Mouse (Mus musculus) heart, embryonic 10.5 days (tissue): ENCODE measurements at regions not wholly inside any gene's neighbourhood (a gene's known extent, or its start where the extent isn't known, plus 50 kb on each side); places are given as distances from the start of the nearest gene placed in this dataset.

Source experiments
- DNase-seq: peaks from one replicate; pipeline ENCODE4 v3.0.0-alpha.2; 2017; ENCODE audit warnings: low spot score
- H3K27ac ChIP-seq: fragments of 300-500 bp; sonication (generic); 2 replicates; pipeline ENCODE4 v1.5.1; 2016; ENCODE audit warnings: mild to moderate bottlenecking
- H3K27me3 ChIP-seq: fragments of 300-500 bp; sonication (generic); 2 replicates; pipeline ENCODE4 v1.6.1; 2016; ENCODE audit warnings: mild to moderate bottlenecking; ENCODE audit not compliant: poor library complexity, insufficient read depth, severe bottlenecking
- H3K36me3 ChIP-seq: fragments of 300-500 bp; sonication (generic); 2 replicates; pipeline ENCODE4 v1.6.1; 2016; ENCODE audit warnings: mild to moderate bottlenecking, moderate library complexity
- H3K4me1 ChIP-seq: fragments of 300-500 bp; sonication (generic); 2 replicates; pipeline ENCODE4 v1.6.1; 2016; ENCODE audit warnings: mild to moderate bottlenecking
- H3K4me3 ChIP-seq: fragments of 300-500 bp; sonication (generic); 2 replicates; pipeline ENCODE4 v1.5.1; 2016; ENCODE audit warnings: mild to moderate bottlenecking, moderate library complexity
- H3K9me3 ChIP-seq: fragments of 300-500 bp; sonication (generic); 2 replicates; pipeline ENCODE4 v1.6.1; 2016; ENCODE audit warnings: mild to moderate bottlenecking, moderate library complexity
- WGBS: fragments of 180-500 bp; shearing (Covaris S2); methylation state at CpG from one replicate; pipeline ENCODE4 v1.1.7; 2016; 5-methylcytosine and 5-hydroxymethylcytosine counted together

GRCm38 (mm10) chr13:44540401-44540800 lies 188.9 kb upstream of the Jarid2 start:
- Histone ChIP-seq H3K36me3 (no peaks in the 10 kb centered on the region), H3K27me3 (no peaks in the 10 kb centered on the region), H3K4me3 (no peak overlapping the region), H3K4me1 (peaks cover 12% of the 10 kb centered on the region), H3K27ac (no peak overlapping the region), H3K9me3 (no peaks in the 10 kb centered on the region)
- no peak for DNase-seq
- WGBS, result 82% methylated on average over 4 of the region's 4 CpGs

- H3K27me3 ChIP-seq, result no peaks in the 10 kb centered on the region
- no peak overlapping the region for H3K4me3 ChIP-seq
- no peak for DNase-seq
- 70% methylated on average over 5 of the region's 5 CpGs for WGBS
- H3K36me3 ChIP-seq, result no peaks in the 10 kb centered on the region
- no peaks in the 10 kb centered on the region for H3K9me3 ChIP-seq
- H3K27ac ChIP-seq, result no peak overlapping the region
- peaks cover 12% of the 10 kb centered on the region for H3K4me1 ChIP-seq
These were observed 188.0 kb upstream of the Jarid2 start for GRCm38 (mm10) chr13:44541243-44541653.

- Histone ChIP-seq H3K27me3 (no peaks in the 10 kb centered on the region), H3K4me3 (no peak overlapping the region), H3K36me3 (no peaks in the 10 kb centered on the region), H3K4me1 (peaks cover 12% of the 10 kb centered on the region), H3K27ac (peak overlapping the region; percentile 52), H3K9me3 (no peaks in the 10 kb centered on the region)
- DNase-seq, result no peak
- WGBS, result 53% methylated on average over 9 of the region's 9 CpGs
These were observed 184.5 kb upstream of the Jarid2 start for GRCm38 (mm10) chr13:44544786-44545185.

GRCm38 (mm10) chr13:44546289-44546688 lies 183.0 kb upstream of the Jarid2 start:
- DNase-seq, result no peak
- Histone ChIP-seq H3K4me3 (no peak overlapping the region), H3K36me3 (no peaks in the 10 kb centered on the region), H3K9me3 (no peaks in the 10 kb centered on the region), H3K4me1 (peaks cover 12% of the 10 kb centered on the region), H3K27ac (no peak overlapping the region), H3K27me3 (no peaks in the 10 kb centered on the region)
- 79% methylated on average over 2 of the region's 2 CpGs for WGBS

- no peak for DNase-seq
- 30% methylated on average over 3 of the region's 3 CpGs for WGBS
- Histone ChIP-seq H3K27ac (no peak overlapping the region), H3K4me1 (peaks cover 17% of the 10 kb centered on the region), H3K36me3 (no peaks in the 10 kb centered on the region), H3K9me3 (no peaks in the 10 kb centered on the region), H3K4me3 (no peak overlapping the region), H3K27me3 (no peaks in the 10 kb centered on the region)
These were observed 180.4 kb upstream of the Jarid2 start for GRCm38 (mm10) chr13:44548880-44549279.

GRCm38 (mm10) chr13:44553363-44553762 lies 175.9 kb upstream of the Jarid2 start:
- no peak for DNase-seq
- Histone ChIP-seq H3K27me3 (no peaks in the 10 kb centered on the region), H3K9me3 (no peaks in the 10 kb centered on the region), H3K36me3 (no peaks in the 10 kb centered on the region), H3K4me1 (peaks cover 7% of the 10 kb centered on the region; the same call in 1 of the 2 replicates), H3K4me3 (no peak overlapping the region), H3K27ac (no peak overlapping the region)
- 42% methylated on average over 5 of the region's 5 CpGs for WGBS

- no peak overlapping the region for H3K4me3 ChIP-seq
- 75% methylated on average over 9 of the region's 9 CpGs for WGBS
- H3K36me3 ChIP-seq, result no peaks in the 10 kb centered on the region
These were observed 174.4 kb upstream of the Jarid2 start for GRCm38 (mm10) chr13:44554686-44555463.

GRCm38 (mm10) chr13:44555979-44556378 lies 173.3 kb upstream of the Jarid2 start:
- Histone ChIP-seq H3K9me3 (no peaks in the 10 kb centered on the region), H3K36me3 (no peaks in the 10 kb centered on the region), H3K4me3 (no peak overlapping the region), H3K27ac (no peak overlapping the region), H3K4me1 (peaks cover 15% of the 10 kb centered on the region; the same call in 1 of the 2 replicates), H3K27me3 (no peaks in the 10 kb centered on the region)
- 79% methylated on average over 6 of the region's 6 CpGs for WGBS
- DNase-seq, result no peak

More at GRCm38 (mm10) chr13:44554686-44555463, 174.4 kb upstream of the Jarid2 start:
- Histone ChIP-seq H3K27me3 (no peaks in the 10 kb centered on the region), H3K4me1 (peaks cover 14% of the 10 kb centered on the region; the same call in 1 of the 2 replicates), H3K27ac (no peak overlapping the region), H3K9me3 (no peaks in the 10 kb centered on the region)
- DNase-seq, result no peak

DNA sequence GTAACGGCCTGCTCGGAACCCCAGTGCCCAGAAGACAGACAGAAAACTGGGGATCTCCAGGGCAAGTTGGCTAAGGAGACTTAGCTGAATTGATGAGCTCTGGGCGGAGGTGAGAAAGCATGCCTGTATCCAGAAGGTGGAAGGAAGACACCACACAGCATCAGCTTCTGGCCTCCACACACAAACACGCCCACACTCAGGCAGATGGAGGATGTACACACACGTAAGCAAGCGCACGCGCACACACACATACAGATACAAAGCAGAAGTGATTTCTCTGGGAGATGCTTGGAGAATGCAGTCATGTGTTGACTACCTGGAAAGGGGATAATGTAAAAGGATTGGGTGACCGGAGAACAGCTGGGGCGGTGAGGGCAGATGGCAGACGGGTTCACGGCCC lies 171.2 kb upstream of the Jarid2 start:
- H3K4me1 ChIP-seq, result peaks cover 13% of the 10 kb centered on the region; the same call in 1 of the 2 replicates
- H3K27me3 ChIP-seq, result no peaks in the 10 kb centered on the region
- DNase-seq, result no peak
- no peak overlapping the region for H3K27ac ChIP-seq
- H3K9me3 ChIP-seq, result no peaks in the 10 kb centered on the region
- H3K4me3 ChIP-seq, result no peak overlapping the region
- H3K36me3 ChIP-seq, result no peaks in the 10 kb centered on the region
- 89% methylated on average over 12 of the region's 12 CpGs for WGBS

GRCm38 (mm10) chr13:44558491-44559177 lies 170.6 kb upstream of the Jarid2 start:
- H3K27ac ChIP-seq, result no peak overlapping the region
- peaks cover 9% of the 10 kb centered on the region; the same call in 1 of the 2 replicates for H3K4me1 ChIP-seq
- H3K4me3 ChIP-seq, result no peak overlapping the region
- WGBS, result 85% methylated on average over 21 of the region's 21 CpGs
- DNase-seq, result no peak
- H3K9me3 ChIP-seq, result no peaks in the 10 kb centered on the region
- H3K27me3 ChIP-seq, result no peaks in the 10 kb centered on the region
- no peaks in the 10 kb centered on the region for H3K36me3 ChIP-seq

DNA sequence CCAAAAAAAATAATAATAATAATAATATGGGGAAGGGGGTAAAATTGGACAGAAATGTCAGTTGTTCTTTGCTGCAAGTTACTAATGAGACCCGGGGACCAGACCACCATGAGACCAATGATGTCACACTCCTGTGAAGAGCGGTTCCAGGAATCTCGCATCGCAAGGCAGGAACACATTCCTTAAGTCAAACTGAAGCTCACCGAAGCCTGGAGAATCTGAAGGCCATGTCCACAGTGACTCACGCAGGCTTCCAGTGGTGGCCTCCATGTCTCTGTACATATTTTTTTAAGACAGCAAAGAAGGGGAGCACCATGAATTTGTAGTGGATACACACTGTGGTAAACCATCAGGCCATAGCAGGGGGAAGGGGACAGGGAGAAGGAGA lies 170.1 kb upstream of the Jarid2 start:
- Histone ChIP-seq H3K9me3 (no peaks in the 10 kb centered on the region), H3K36me3 (no peaks in the 10 kb centered on the region), H3K27ac (no peak overlapping the region), H3K4me1 (0 out of 2 replicates have a peak, but pooled peaks cover 8% of the 10 kb centered on the region), H3K27me3 (no peaks in the 10 kb centered on the region), H3K4me3 (no peak overlapping the region)
- no peak for DNase-seq
- 93% methylated on average over 6 of the region's 6 CpGs for WGBS

GRCm38 (mm10) chr13:44559706-44560105 lies 169.6 kb upstream of the Jarid2 start:
- DNase-seq, result no peak
- no peaks in the 10 kb centered on the region for H3K36me3 ChIP-seq
- 24% methylated on average over 2 of the region's 2 CpGs for WGBS

GRCm38 (mm10) chr13:44564705-44565104 lies 164.6 kb upstream of the Jarid2 start:
- 65% methylated on average over 11 of the region's 11 CpGs for WGBS
- DNase-seq, result no peak
- Histone ChIP-seq H3K9me3 (no peaks in the 10 kb centered on the region), H3K4me1 (peaks cover 5% of the 10 kb centered on the region; the same call in 1 of the 2 replicates), H3K4me3 (no peak overlapping the region), H3K27ac (no peak overlapping the region), H3K27me3 (no peaks in the 10 kb centered on the region), H3K36me3 (no peaks in the 10 kb centered on the region)

More at GRCm38 (mm10) chr13:44559706-44560105, 169.6 kb upstream of the Jarid2 start:
- 0 out of 2 replicates have a peak, but pooled peaks cover 8% of the 10 kb centered on the region for H3K4me1 ChIP-seq
- H3K27me3 ChIP-seq, result no peaks in the 10 kb centered on the region
- H3K27ac ChIP-seq, result no peak overlapping the region
- H3K9me3 ChIP-seq, result no peaks in the 10 kb centered on the region
- H3K4me3 ChIP-seq, result no peak overlapping the region
